Mouse (Mus musculus) CH12.LX (cell line): Measurements from ENCODE around the gene Jup. TPM values are rescaled to one million over a fixed set of nuclear protein-coding genes. Genes with fewer than 3 reads are reported as not detected.

Experiments
- DNase-seq: peaks from one replicate; pipeline ENCODE4 v3.0.0-alpha.2; 2013; ENCODE audit errors: extremely low read depth
- H3K27ac ChIP-seq: 2 replicates; pipeline ENCODE4 v1.5.1; 2012; ENCODE audit warnings: low read depth, mild to moderate bottlenecking, control low read depth, moderate library complexity; ENCODE audit not compliant: insufficient read depth
- H3K27me3 ChIP-seq: replicated peaks from 2 replicates; pipeline ENCODE3; 2012; ENCODE audit warnings: inconsistent platforms
- H3K36me3 ChIP-seq, 2 experiments: replicated peaks in 1 of 2; 2 replicates each; pipeline versions ENCODE3 to v1.6.1; 2012; ENCODE audit warnings: inconsistent platforms in 1 of 2, low read length in 1 of 2, mild to moderate bottlenecking in 1 of 2, mixed read lengths in 1 of 2, moderate library complexity in 1 of 2; ENCODE audit not compliant: control insufficient read depth in 1 of 2, insufficient read depth in 1 of 2
- H3K4me1 ChIP-seq, 2 experiments: 2 replicates each; pipeline ENCODE4 v1.6.1; 2012; ENCODE audit warnings: inconsistent platforms in 1 of 2, moderate library complexity in 1 of 2; ENCODE audit not compliant: insufficient read depth in 2 of 2, control insufficient read depth in 1 of 2
- H3K4me2 ChIP-seq: 2 replicates; pipeline ENCODE4 v1.6.1; 2012; ENCODE audit warnings: low read depth, mild to moderate bottlenecking, control low read depth; ENCODE audit not compliant: poor library complexity, insufficient read depth, severe bottlenecking
- H3K4me3 ChIP-seq, 3 experiments: fragments of 150-350 bp in 1 of 3; sonication (generic) in 1 of 3; replicated peaks in 1 of 3; 2 replicates each; pipeline versions ENCODE3 to v1.5.1; 2011 to 2012; ENCODE audit warnings: low read depth in 2 of 3, low read length in 2 of 3, mild to moderate bottlenecking in 2 of 3, moderate library complexity in 2 of 3, control low read depth in 1 of 3, improper control_type of control experiment in 1 of 3, inconsistent platforms in 1 of 3, mixed read lengths in 1 of 3; ENCODE audit not compliant: poor library complexity in 1 of 3
- H3K79me2 ChIP-seq: replicated peaks from 2 replicates; pipeline ENCODE4 v1.6.1; 2012; ENCODE audit warnings: mild to moderate bottlenecking, moderate library complexity; ENCODE audit not compliant: control insufficient read depth, poor library complexity, insufficient read depth, severe bottlenecking; ENCODE audit errors: extremely low read depth
- H3K9ac ChIP-seq: 2 replicates; pipeline ENCODE4 v1.6.1; 2012; ENCODE audit warnings: low read depth, mild to moderate bottlenecking, control low read depth, moderate library complexity; ENCODE audit not compliant: insufficient read depth
- H3K9me3 ChIP-seq: replicated peaks from 2 replicates; pipeline ENCODE3; 2012; ENCODE audit warnings: low read length, inconsistent platforms, mixed read lengths
- BHLHE40 ChIP-seq: IDR thresholded peaks from 2 replicates; pipeline ENCODE4 v1.6.1; 2011; ENCODE audit warnings: mild to moderate bottlenecking, low read depth, low read length, improper control_type of control experiment
- ELF1 ChIP-seq: IDR thresholded peaks from 2 replicates; pipeline ENCODE4 v1.6.1; 2014; ENCODE audit warnings: low read depth, mild to moderate bottlenecking, inconsistent platforms, low read length, improper control_type of control experiment
- EP300 ChIP-seq: IDR thresholded peaks from 2 replicates; pipeline ENCODE4 v1.6.1; 2011; ENCODE audit warnings: low read length, improper control_type of control experiment
- ETS1 ChIP-seq: conservative IDR thresholded peaks from 2 replicates; pipeline ENCODE4 v1.6.1; 2012; ENCODE audit warnings: low read depth, mild to moderate bottlenecking, inconsistent platforms, low read length, improper control_type of control experiment, moderate library complexity
- GABPA ChIP-seq: IDR thresholded peaks from 2 replicates; pipeline ENCODE4 v1.6.1; 2012; ENCODE audit warnings: low read depth, low read length, improper control_type of control experiment, inconsistent platforms; ENCODE audit not compliant: insufficient replicate concordance
- MAX ChIP-seq: IDR thresholded peaks from 2 replicates; pipeline ENCODE4 v1.6.1; 2011; ENCODE audit warnings: low read length, improper control_type of control experiment
- MAZ ChIP-seq: IDR thresholded peaks from 2 replicates; pipeline ENCODE4 v1.6.1; 2012; ENCODE audit warnings: low read depth, mild to moderate bottlenecking, inconsistent platforms, low read length, improper control_type of control experiment, moderate library complexity
- MYC ChIP-seq: IDR thresholded peaks from 2 replicates; pipeline ENCODE4 v1.6.1; 2011; ENCODE audit warnings: low read depth, mild to moderate bottlenecking, improper control_type of control experiment, low read length
- POLR2AphosphoS2 ChIP-seq: IDR thresholded peaks from 2 replicates; pipeline ENCODE4 v1.6.1; 2011; ENCODE audit warnings: low read depth, low read length, improper control_type of control experiment
- TBP ChIP-seq: conservative IDR thresholded peaks from 2 replicates; pipeline ENCODE4 v1.6.1; 2011; ENCODE audit warnings: low read depth, low read length, improper control_type of control experiment
- USF2 ChIP-seq: conservative IDR thresholded peaks from 2 replicates; pipeline ENCODE4 v1.6.1; 2011; ENCODE audit warnings: low read depth, low read length, improper control_type of control experiment
- ZKSCAN1 ChIP-seq: IDR thresholded peaks from 2 replicates; pipeline ENCODE4 v1.6.1; 2012; ENCODE audit warnings: low read depth, inconsistent platforms, low read length, improper control_type of control experiment, borderline replicate concordance
- ZNF384 ChIP-seq: IDR thresholded peaks from 2 replicates; pipeline ENCODE4 v1.6.1; 2012; ENCODE audit warnings: low read depth, low read length, improper control_type of control experiment, inconsistent platforms
- dilution Hi-C: fragments of 300-500 bp; cut with MboI; formaldehyde crosslinking; loops from 2 replicates; pipeline ENCODE4 v1.14.3; 2020; ENCODE audit warnings: low sequenced_read_pairs; ENCODE audit not compliant: extremely low pct_unique_long_range_greater_than_20kb, extremely low pct_ligation_motif_present
- in situ Hi-C: fragments of 300-500 bp; cut with MboI; formaldehyde crosslinking; loops from 3 replicates; pipeline ENCODE4 v1.14.3; 2019; ENCODE audit warnings: low sequenced_read_pairs, low pct_ligation_motif_present, low pct_unique_long_range_greater_than_20kb, mixed read lengths
- polyA plus RNA-seq: library from polyadenylated mRNA; unstranded; fragments of >175 nt; gene quantifications from 2 replicates; pipeline ENCODE4 v1.2.1, GENCODE M21; 2012; ENCODE audit warnings: low read depth; ENCODE audit not compliant: insufficient read length
- total RNA-seq, 2 experiments: library from RNA; depleted of rRNA; stranded (reverse); fragments of 300-350 nt in 1 of 2; fragments of >200 nt in 1 of 2; gene quantifications; 2 replicates each; pipeline ENCODE4 v1.2.3; 2012 to 2014

The Jup gene
- total and polyA plus RNA-seq, 3 experiments: 0.68 to 1.4 (median 1.1) TPM

- no peak overlapping the region for H3K4me3 ChIP-seq
- no peak overlapping the region for H3K9ac ChIP-seq
- dilution Hi-C loops: no loop called here
Measured at GRCm38 (mm10) chr11:100413541-100413940, 16.0 kb upstream of the Jup start.

DNA sequence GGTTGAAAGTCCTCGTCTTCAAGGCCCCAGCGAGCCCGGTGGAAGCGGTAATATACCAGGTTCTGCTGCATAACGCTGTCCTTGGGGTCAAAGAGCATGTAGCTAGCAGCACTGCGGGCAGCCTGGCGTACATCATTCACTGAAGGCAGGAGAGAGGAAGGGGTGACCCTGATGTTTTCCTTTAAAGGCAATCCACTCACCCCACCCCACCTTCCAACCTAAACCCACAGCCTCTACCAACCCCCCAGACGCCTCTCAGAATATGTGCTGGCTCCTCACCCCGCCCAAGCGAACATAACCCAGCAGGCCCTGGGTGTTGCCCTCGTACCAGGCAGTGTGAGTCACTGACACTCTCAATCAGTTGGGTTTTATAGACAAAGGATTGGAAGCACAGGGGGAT, 14.2 kb upstream of the Jup start:
- dilution Hi-C loops (no loop called here), in situ Hi-C loops (no loop called here)
- Histone ChIP-seq H3K4me2 (no peak overlapping the region), H3K27ac (no peak overlapping the region), H3K4me1 (peaks cover 0 to 6% of the 10 kb centered on the region in 2 experiments; a peak in 1 of 4 replicates), H3K9me3 (no peaks in the 10 kb centered on the region), H3K79me2 (no peaks in the 10 kb centered on the region), H3K4me3 (no peak overlapping the region), H3K9ac (no peak overlapping the region), H3K36me3 (no peaks in the 10 kb centered on the region), H3K27me3 (peaks cover 50% of the 10 kb centered on the region)
- no peak for TF ChIP-seq MYC
- no peak for TF ChIP-seq POLR2AphosphoS2
- DNase-seq: no peak

More at GRCm38 (mm10) chr11:100413541-100413940, 16.0 kb upstream of the Jup start:
- no peaks in the 10 kb centered on the region for H3K9me3 ChIP-seq
- peaks cover 46% of the 10 kb centered on the region for H3K27me3 ChIP-seq
- no peak overlapping the region for H3K27ac ChIP-seq
- in situ Hi-C loops: no loop called here
- no peaks in the 10 kb centered on the region for H3K4me1 ChIP-seq
- DNase-seq: no peak
- TF ChIP-seq TBP (no peak), BHLHE40 (no peak)
- no peak overlapping the region for H3K4me2 ChIP-seq
- no peaks in the 10 kb centered on the region for H3K36me3 ChIP-seq
- no peaks in the 10 kb centered on the region for H3K79me2 ChIP-seq

GRCm38 (mm10) chr11:100409686-100410085, 12.1 kb upstream of the Jup start:
- no peaks in the 10 kb centered on the region for H3K9me3 ChIP-seq
- no peak for DNase-seq
- H3K79me2 ChIP-seq: no peaks in the 10 kb centered on the region
- in situ Hi-C loops (loop anchor here (5.0 kb wide), 1 partner anchor 47 kb away; no protein-coding TSS in a partner anchor), dilution Hi-C loops (no loop called here)
- H3K27me3 ChIP-seq: peaks cover 50% of the 10 kb centered on the region
- no peak overlapping the region for H3K4me2 ChIP-seq
- no peak for TF ChIP-seq ETS1
- no peak for TF ChIP-seq GABPA
- TF ChIP-seq USF2: no peak
- no peak for TF ChIP-seq TBP
- TF ChIP-seq MAZ: no peak
- no peak for TF ChIP-seq ZNF384
- no peak for TF ChIP-seq MAX
- no peak for TF ChIP-seq MYC
- no peak for TF ChIP-seq POLR2AphosphoS2
- TF ChIP-seq EP300: no peak
- no peak for TF ChIP-seq ZKSCAN1
- TF ChIP-seq ELF1: no peak
- peaks cover 0 to 6% of the 10 kb centered on the region in 2 experiments; a peak in 1 of 4 replicates for H3K4me1 ChIP-seq
- H3K4me3 ChIP-seq: no peak overlapping the region
- H3K27ac ChIP-seq: no peak overlapping the region
- H3K36me3 ChIP-seq: no peaks in the 10 kb centered on the region
- H3K9ac ChIP-seq: no peak overlapping the region
